Mouse (Mus musculus) splenic B cell, adult 2 months (primary cell): ENCODE data around the gene Gck.
A peak's percentile ranks its signal among the peaks of the same experiment; 100 is the strongest.
"Not testable (repeated sequence)": the region's sequence is repeated elsewhere in the genome, so short reads cannot be mapped to it uniquely, and the experiment has no call there.

ENCODE experiments used
- DNase-seq: peaks from one replicate; pipeline ENCODE4 v3.0.0-alpha.2; 2011; ENCODE audit warnings: low read depth, low spot score
- H3K27me3 ChIP-seq: 2 replicates; pipeline ENCODE4 v1.6.1; 2012; ENCODE audit warnings: mild to moderate bottlenecking, low read length, moderate library complexity, mixed read lengths; ENCODE audit not compliant: control insufficient read depth, poor library complexity, insufficient read depth, severe bottlenecking
- H3K36me3 ChIP-seq: 2 replicates; pipeline ENCODE4 v1.6.1; 2012; ENCODE audit warnings: mild to moderate bottlenecking, low read length, moderate library complexity, mixed read lengths; ENCODE audit not compliant: control insufficient read depth, poor library complexity, insufficient read depth, severe bottlenecking

Gck gene

DNA sequence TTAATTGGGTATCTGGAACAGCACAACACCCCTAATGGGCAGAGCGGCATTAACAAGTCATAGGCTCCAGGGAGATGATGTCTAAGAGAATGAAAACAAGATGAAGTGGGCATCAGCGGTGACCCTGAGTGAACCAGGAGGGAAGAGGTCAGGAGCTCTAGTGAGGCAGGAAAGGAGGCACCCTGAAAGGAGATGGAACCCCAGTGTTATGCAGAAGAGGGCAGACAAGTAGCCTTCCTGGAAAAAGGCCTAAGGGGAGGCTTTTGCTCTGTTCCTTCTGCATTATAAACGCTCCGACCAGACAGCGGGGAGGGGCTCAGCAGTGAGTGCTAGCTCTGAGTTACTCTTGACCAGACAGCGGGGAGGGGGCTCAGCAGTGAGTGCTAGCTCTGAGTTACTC is 6.9 kb downstream of the Gck start:
- no peak for DNase-seq
- Histone ChIP-seq H3K36me3 (no peaks in the 10 kb centered on the region), H3K27me3 (no peaks in the 10 kb centered on the region)

DNA sequence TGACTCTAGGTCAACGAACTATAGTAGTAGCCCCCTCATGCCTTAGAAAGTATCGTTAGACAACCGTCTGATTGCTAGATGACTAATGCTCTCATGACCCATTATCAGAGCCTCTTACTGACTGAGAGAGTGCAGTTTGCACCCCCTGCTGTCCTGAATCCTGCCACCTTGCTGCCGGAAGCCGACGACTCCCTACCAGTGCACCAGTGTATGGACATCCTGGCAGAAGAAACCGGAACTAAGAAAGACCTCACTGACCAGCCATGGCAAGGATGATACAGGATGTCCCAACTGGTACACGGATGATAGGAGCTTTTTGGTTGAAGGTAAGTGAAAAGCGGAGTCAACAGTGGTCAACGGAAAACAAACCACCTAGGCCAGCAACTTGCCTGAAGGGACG is 15.3 kb downstream of the Gck start:
- not testable (repeated sequence) for DNase-seq, H3K27me3 ChIP-seq, H3K36me3 ChIP-seq

DNA sequence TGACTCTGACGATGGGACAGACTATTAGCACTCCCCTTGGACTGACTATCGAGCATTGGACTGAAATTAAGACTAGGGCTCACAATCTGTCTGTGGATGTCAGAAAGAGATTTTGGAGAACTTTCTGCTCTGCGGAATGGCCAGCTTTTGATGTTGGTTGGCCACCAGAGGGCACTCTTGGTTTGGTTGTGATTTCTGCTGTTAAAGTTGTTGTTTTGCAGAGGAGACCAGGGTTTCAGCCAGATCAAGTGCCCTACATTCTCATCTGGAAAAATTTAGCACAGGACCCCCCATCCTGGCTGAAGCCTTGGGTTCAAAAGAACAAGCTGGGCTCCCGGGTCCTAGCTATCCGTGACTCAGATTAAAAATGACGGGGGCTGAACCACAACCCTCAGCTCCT is 17.9 kb downstream of the Gck start:
- peak; percentile 27 for DNase-seq
- H3K27me3 ChIP-seq, H3K36me3 ChIP-seq: not testable (repeated sequence)

DNA sequence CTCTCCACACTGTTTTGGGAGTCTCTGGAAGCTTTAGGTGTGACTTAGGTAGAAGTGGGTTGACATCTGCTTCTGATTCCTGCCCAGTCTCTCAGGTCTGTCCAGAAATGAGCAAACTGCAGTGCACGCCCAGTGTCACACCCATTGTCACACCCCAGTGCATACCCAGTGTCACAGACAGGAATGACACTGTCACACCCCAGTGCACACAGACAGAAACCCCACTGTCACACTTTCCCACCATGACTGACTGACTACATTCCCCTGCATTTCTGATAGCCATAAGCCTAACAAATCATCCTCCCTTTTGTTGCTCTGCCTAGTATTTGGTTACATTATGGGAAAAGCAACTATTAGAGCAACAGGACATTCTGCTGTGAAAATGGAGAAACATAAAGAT is 19.3 kb downstream of the Gck start:
- peak; percentile 27 for DNase-seq
- Histone ChIP-seq H3K27me3 (no peaks in the 10 kb centered on the region), H3K36me3 (no peaks in the 10 kb centered on the region)

DNA sequence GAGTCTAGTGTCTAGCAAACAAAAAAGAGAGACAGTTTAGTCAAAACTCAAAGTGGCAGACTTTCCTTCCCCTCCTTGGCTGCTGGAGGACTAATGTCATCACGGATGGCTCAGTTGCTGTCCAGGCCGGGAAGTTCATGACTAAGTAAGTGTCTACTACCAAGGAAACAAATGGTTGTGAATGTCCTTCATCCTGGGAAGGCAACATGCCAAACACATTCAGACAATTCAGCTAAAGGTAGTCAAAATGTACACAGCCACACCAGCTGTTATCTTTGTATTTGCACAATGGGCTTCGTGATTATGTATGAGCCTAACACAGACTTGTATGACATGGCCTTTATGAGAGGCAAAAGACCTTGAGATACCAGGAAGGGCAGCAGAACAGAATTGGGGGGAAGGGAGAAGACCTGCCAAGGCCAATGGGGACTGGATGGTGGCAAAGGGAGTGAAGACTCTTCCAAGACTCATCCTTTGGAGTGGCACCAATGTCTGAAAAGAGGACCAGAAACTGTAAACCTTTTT is 23.1 kb downstream of the Gck start:
- no peak for DNase-seq
- Histone ChIP-seq H3K27me3 (no peaks in the 10 kb centered on the region), H3K36me3 (no peaks in the 10 kb centered on the region)

DNA sequence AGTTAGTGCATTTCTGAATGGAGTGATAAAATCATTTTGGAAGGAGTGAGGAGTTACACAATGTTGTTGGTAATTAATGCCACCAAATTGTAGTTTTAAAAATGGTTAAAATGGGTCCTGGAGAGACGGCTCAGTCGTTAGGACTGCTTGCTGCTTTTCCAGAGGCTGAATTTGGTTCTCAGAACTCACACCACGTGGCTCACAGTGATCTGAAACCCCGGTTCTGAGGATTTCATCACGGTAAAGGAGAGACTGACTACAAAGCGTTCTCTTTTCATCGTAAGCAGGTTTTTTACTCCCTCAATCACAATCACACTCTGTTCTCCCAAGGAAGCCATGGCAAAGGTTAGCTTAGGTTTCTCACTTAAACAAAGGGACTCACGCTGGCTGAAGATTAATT is 25.2 kb downstream of the Gck start:
- no peaks in the 10 kb centered on the region for H3K27me3 ChIP-seq
- DNase-seq: no peak
- no peaks in the 10 kb centered on the region for H3K36me3 ChIP-seq

DNA sequence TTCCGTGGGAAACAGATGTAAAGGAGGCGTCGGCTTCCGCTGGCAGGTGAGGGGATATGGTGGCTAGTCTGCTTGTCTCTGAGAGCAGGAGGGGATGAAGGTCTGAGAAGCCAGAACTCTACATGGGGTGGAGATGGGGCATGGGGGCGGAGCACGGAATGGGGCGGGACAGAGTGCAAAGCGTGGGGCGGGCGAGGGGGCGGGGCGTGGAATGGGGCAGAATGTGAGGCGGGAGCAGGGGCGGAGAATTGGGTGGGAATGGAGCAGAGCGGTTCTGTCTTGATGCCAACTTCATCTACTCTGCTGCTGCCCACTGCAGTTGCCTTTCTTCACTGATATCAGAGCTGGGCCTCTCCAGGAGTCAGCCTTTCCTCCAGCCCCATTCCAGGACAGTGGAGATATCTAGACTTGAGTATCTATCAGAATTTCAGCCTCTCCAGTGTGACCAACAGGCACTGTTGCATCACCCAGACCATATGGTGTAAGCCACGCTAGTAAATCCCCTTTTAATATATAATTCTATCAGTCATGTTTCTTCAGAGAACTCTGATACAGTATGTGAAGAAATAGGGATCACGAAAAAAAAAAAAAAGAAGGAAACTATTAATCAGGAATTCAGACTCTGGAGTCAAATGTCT is 29.4 kb downstream of the Gck start:
- no peaks in the 10 kb centered on the region for H3K36me3 ChIP-seq
- DNase-seq: peak; percentile 41
- H3K27me3 ChIP-seq: no peaks in the 10 kb centered on the region

DNA sequence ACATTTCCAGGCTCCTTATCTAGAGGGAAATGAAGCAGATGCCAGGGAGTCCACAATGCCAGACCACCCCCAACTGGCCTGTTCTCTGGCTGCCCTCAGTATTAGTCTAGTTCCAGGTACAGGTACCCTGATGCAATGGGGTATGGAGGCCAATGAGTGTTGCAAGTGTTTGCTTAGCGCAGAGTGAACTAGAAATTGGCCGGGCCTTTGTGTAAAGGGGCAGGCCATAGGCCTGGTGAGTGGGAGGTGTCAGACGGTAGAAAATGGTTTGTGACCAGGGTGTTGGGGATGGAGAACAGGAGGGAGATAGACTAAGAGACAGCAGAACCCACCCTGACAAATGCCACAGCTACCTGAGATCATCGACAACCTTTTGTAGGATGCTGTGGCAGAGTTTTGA is 30.3 kb downstream of the Gck start:
- Histone ChIP-seq H3K27me3 (no peaks in the 10 kb centered on the region), H3K36me3 (no peaks in the 10 kb centered on the region)
- no peak for DNase-seq

DNA sequence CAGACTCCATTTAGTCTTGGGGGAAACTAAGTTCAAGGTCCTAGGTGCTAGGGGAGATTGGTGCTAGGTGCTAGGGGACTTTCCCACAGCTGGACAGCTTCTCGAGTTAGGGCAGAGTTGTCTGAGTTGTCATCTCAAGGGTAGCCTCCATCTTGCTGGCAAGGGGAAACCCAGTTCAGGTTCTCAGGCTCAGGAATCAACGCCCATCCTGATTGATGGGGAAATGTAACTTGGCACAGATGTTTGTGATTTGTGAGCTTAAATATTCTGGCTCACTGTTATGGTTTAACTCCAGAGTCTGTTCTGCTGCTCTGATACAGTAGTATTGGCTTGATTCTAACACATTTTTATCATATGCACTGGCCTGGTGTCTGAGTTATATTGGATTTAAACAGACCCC is 31.8 kb downstream of the Gck start:
- DNase-seq: no peak
- Histone ChIP-seq H3K27me3 (no peaks in the 10 kb centered on the region), H3K36me3 (no peaks in the 10 kb centered on the region)

DNA sequence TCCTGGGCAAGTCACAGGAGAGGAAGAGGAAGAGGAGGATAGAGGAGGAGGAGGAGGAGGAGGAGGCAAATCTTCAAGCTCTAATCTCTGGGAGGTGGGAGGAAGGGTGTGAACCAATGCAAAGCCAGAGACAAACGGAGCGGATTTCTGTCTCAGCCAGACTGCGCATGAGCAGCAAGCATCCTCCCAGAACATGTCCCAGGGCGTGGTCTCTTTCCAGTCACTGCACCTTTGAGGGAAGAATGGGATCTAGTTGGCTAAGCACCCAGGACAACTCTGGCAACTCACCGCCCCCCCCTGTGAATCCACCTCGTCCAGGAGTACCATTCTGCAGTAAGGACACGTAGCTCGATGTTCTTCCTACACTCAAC is 33.7 kb downstream of the Gck start:
- H3K27me3 ChIP-seq: no peaks in the 10 kb centered on the region
- no peak for DNase-seq
- no peaks in the 10 kb centered on the region for H3K36me3 ChIP-seq

DNA sequence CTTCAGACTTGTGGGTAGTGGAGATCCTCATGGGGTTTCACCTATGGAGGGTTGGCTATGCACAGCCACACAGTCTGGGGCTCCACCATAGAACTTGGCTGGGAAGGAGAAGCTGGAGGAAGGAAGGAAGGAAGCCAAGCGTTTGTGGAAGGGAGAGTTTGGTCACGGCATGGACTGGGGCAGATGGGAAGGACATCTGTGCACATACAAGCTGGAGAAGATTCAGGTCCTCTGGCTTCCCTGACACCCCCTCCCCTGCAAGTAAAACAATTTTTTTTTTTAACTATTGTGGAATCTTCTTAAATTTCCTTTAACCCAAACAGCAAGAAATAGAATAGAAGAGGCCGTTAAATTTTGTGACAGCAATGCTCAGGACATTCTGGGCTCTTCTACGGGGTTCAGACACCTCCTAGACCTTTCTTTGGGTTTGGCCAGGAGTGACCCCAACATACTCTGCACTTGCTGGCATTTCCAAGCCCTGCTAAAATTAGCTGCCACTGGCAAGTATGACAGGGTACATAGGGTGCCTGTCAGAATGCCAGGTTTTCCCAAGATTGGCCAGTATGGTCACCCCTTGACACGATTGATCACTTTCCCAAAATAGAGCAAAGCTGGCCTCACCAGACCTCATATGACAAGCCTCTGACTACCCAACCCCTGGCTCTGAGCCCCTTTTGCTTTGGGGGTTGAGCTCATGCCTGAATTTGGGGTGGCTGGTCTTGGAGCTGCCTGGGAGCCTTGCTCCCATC is 34.3 kb downstream of the Gck start:
- DNase-seq: no peak
- H3K27me3 ChIP-seq: no peaks in the 10 kb centered on the region
- H3K36me3 ChIP-seq: no peaks in the 10 kb centered on the region

DNA sequence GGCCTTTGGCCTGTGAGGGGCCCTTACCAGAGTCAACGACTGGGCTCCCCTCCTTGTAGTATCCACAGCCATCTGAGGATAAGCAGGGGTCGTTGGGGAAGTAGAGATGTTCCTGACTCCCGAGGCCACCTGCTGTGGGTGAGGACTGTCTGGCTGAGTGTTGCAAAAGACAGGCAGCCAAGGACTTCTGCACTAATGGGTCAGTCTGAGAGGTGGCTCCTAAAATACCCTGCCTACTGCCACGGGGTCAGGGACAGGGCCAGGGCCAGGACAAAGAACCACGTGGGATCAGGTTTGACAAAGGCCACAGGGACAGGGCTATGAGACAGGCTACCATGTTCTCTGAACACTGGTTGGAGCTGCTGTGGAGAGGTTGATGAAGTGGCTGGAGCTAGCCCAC is 34.9 kb downstream of the Gck start:
- DNase-seq: no peak
- H3K36me3 ChIP-seq: no peaks in the 10 kb centered on the region
- H3K27me3 ChIP-seq: no peaks in the 10 kb centered on the region

DNA sequence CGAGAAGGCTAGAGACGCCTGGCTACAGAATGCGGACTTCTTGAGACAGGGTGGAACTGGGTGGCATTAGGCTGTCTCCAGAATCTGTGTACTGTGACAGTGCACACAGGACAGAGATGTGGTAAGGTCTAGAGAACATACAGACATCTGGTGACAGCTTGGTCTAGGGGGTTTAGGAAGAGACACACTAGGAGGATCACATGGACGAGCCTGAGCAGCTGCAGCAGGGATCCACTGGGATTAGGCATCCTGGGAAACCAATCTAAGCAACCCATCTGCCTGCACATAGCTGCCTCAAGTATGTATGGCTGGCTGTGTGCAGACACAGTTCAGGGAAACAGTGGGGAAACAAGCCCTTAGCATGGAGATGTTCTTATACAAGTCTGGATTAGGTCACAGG is 35.9 kb downstream of the Gck start:
- H3K27me3 ChIP-seq: no peaks in the 10 kb centered on the region
- no peaks in the 10 kb centered on the region for H3K36me3 ChIP-seq
- DNase-seq: no peak

DNA sequence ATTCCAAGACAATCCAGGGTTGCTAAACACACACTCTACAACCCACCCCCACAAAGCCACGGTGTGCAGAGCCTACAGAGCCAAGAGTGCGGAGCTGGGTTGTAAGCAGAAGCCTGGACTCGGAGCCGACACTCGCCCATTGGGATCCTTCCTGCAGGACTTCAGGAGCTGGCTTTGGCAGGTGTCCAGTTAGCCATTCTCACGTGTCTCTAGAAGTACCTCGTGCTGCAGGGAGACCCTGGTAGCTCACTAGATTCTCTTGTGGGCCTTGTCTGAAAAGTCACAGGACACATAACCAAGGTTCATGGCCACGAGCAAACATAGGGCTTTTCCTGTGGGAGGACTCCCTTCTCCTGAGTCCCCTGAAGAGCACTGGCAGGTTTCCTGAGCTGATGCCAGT is 36.6 kb downstream of the Gck start:
- no peaks in the 10 kb centered on the region for H3K27me3 ChIP-seq
- no peak for DNase-seq
- H3K36me3 ChIP-seq: no peaks in the 10 kb centered on the region

DNA sequence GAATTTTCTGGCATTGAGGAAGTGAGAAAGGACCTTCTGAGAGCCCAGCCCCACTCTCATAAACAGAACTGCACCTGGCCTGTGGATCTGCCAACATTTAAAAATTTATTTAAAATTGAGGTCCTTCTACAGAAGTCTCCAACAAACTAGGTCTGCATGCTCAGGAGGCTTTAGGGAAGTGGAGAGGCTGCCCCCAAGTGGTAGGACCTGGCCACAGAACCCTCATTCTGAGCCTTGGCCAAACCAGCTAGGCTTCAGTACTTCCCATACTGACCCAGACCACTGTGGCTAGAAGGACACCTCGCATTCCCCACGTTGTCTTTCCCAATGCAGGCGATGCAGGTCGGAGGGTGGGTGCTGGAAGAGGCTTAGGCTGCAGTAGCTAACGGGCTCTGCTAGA is 37.2 kb downstream of the Gck start:
- no peaks in the 10 kb centered on the region for H3K27me3 ChIP-seq
- peak; percentile 66 for DNase-seq
- no peaks in the 10 kb centered on the region for H3K36me3 ChIP-seq

DNA sequence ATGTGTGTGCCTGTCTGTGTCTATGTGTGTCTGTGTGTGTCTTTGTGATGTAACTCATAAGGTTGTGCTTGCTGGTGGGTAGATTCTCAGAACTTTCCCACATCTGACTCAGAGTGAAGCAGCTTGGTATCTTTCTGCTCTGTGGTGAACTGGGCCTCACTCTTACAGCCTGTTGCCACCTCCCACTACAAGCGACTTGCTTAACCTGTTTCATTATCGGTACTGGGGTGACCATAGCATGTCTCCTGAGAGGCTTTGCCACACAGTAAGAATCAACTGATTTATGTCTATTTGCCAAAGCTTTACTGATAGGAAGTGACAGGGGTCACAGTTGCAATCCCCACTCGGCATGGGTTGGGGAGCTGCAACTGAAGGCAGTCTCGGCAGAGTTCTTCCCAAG is 41.2 kb downstream of the Gck start:
- H3K27me3 ChIP-seq: no peaks in the 10 kb centered on the region
- H3K36me3 ChIP-seq: no peaks in the 10 kb centered on the region
- no peak for DNase-seq
